In genomic region chr7:19820347-19821048, GRCm38 (mm10) we compare ENCODE assay signal across 22 mouse cellular contexts. TPM values are rescaled to one million over a fixed set of nuclear protein-coding genes. Genes with fewer than 3 reads are reported as not detected.
A peak's percentile ranks its signal among the peaks of the same experiment; 100 is the strongest.
DNase-seq lines count a peak whose midpoint lies in the region; ATAC-seq and TF ChIP-seq lines count a peak whose summit lies in the region.
"Had no signal": no experiment of that assay in that cellular context is flagged by ENCODE, and none has a peak within 500 bp of the region (broad histone marks: within the 10 kb centered on the region; RNA-seq: fewer than 3 reads in every experiment).

No protein-coding gene starts in this region.

- no peak for ATAC-seq in intestine, postnatal 0 days
- no peak for ATAC-seq in intestine, embryonic 15.5 days
- no peak for ATAC-seq in activated CD4-positive, CD25-positive, alpha-beta regulatory T cell, adult 4 months
- ATAC-seq: forebrain, embryonic 13.5 days had no signal

- in situ Hi-C loops in CH12.LX (cut with MboI; ENCODE audit: low pct_ligation_motif_present, low pct_unique_long_range_greater_than_20kb, low sequenced_read_pairs), result no loop called here

- no peak overlapping the region for H3K4me3 ChIP-seq in intestine, postnatal 0 days (ENCODE audit: low read depth, low read length)
- H3K4me3 ChIP-seq in intestine, embryonic 15.5 days (replicated peaks), result no peak overlapping the region
- H3K4me3 ChIP-seq in CH12.LX (replicated peaks in 1 of 3; ENCODE audit: low read depth in 2 of 3, low read length in 2 of 3, poor library complexity in 1 of 3), result peak overlapping the region in 2 of 3 experiments; percentile 16 to 21
- H3K4me3 ChIP-seq: forebrain, embryonic 13.5 days; hindbrain, embryonic 10.5 days; limb, embryonic 12.5 days; midbrain, embryonic 12.5 days had no signal

- TF ChIP-seq EP300 in CH12.LX (IDR thresholded peaks at IDR 0.05; ENCODE audit: low read length), result no peak

- no peaks in the 10 kb centered on the region for H3K9me3 ChIP-seq in intestine, postnatal 0 days (ENCODE audit: control insufficient read depth)
- no peaks in the 10 kb centered on the region for H3K9me3 ChIP-seq in intestine, embryonic 15.5 days
- H3K9me3 ChIP-seq in CH12.LX (replicated peaks; ENCODE audit: low read length), result peaks cover 5% of the 10 kb centered on the region
- H3K9me3 ChIP-seq: forebrain, embryonic 13.5 days; heart, embryonic 15.5 days had no signal

- H3K36me3 ChIP-seq in intestine, postnatal 0 days (ENCODE audit: control insufficient read depth, insufficient read depth), result no peaks in the 10 kb centered on the region; the same call in 1 of the 2 replicates
- H3K36me3 ChIP-seq in intestine, embryonic 15.5 days, result no peaks in the 10 kb centered on the region
- H3K36me3 ChIP-seq in CH12.LX (replicated peaks in 1 of 2; ENCODE audit: control insufficient read depth in 1 of 2, insufficient read depth in 1 of 2, low read length in 1 of 2), result peaks cover 16 to 31% of the 10 kb centered on the region in 2 experiments
- H3K36me3 ChIP-seq: heart, embryonic 15.5 days; hindbrain, embryonic 10.5 days; limb, embryonic 12.5 days; midbrain, embryonic 12.5 days had no signal

- DNase-seq in 416B (ENCODE audit: low read depth) (peak; percentile 69), CH12.LX (ENCODE audit: extremely low read depth) (peak; percentile 54)
- peak; percentile 82 for DNase-seq in induced T-regulatory cell, adult 2 months (ENCODE audit: low read depth)
- no peak for DNase-seq in kidney, postnatal 25 days
- DNase-seq: cerebellum, adult 11-12 months; cerebellum, postnatal 36 days; lung, postnatal 36 days; thymus, adult 18-20 months had no signal

- no peaks in the 10 kb centered on the region for H3K27me3 ChIP-seq in intestine, postnatal 0 days (replicated peaks; ENCODE audit: control insufficient read depth, insufficient read depth, low read length)
- 0 out of 2 replicates have a peak, but pooled peaks cover 3% of the 10 kb centered on the region for H3K27me3 ChIP-seq in intestine, embryonic 15.5 days (replicated peaks)
- no peaks in the 10 kb centered on the region for H3K27me3 ChIP-seq in CH12.LX (replicated peaks)

- peaks cover 34% of the 10 kb centered on the region for H3K79me2 ChIP-seq in CH12.LX (replicated peaks; ENCODE audit: control insufficient read depth, extremely low read depth, insufficient read depth, poor library complexity, severe bottlenecking)

- peak; percentile 5 for TF ChIP-seq RAD21 in CH12.LX (IDR thresholded peaks at IDR 0.05; ENCODE audit: low read depth, low read length)

- H3K9ac ChIP-seq in intestine, postnatal 0 days (ENCODE audit: low read depth, low read length), result no peak overlapping the region
- no peak overlapping the region for H3K9ac ChIP-seq in intestine, embryonic 15.5 days
- no peak overlapping the region for H3K9ac ChIP-seq in CH12.LX (ENCODE audit: insufficient read depth, low read depth)
- H3K9ac ChIP-seq: forebrain, embryonic 13.5 days; heart, embryonic 15.5 days; limb, embryonic 12.5 days; midbrain, embryonic 12.5 days had no signal

- H3K4me1 ChIP-seq in intestine, postnatal 0 days (replicated peaks; ENCODE audit: control insufficient read depth, insufficient read depth, low read length), result peaks cover 12% of the 10 kb centered on the region; the same call in 1 of the 2 replicates
- H3K4me1 ChIP-seq in intestine, embryonic 15.5 days (replicated peaks), result peaks cover 63% of the 10 kb centered on the region
- H3K4me1 ChIP-seq in CH12.LX (ENCODE audit: control insufficient read depth in 1 of 2, insufficient read depth in 2 of 2), result peaks cover 32 to 58% of the 10 kb centered on the region in 2 experiments

- 74% methylated on average over 3 of the region's 3 CpGs for WGBS in intestine, postnatal 0 days
- 72% methylated on average over 3 of the region's 3 CpGs for WGBS in intestine, embryonic 15.5 days

- H3K27ac ChIP-seq in intestine, postnatal 0 days (ENCODE audit: low read depth, low read length), result no peak overlapping the region
- no peak overlapping the region for H3K27ac ChIP-seq in intestine, embryonic 15.5 days
- no peak overlapping the region for H3K27ac ChIP-seq in CH12.LX (ENCODE audit: insufficient read depth, low read depth)
- H3K27ac ChIP-seq: forebrain, embryonic 13.5 days; heart, embryonic 15.5 days; hindbrain, embryonic 10.5 days; limb, embryonic 12.5 days; midbrain, embryonic 12.5 days had no signal

- TF ChIP-seq POLR2A in CH12.LX (IDR thresholded peaks at IDR 0.05; ENCODE audit: low read depth, low read length), result no peak

- dilution Hi-C loops in CH12.LX (cut with MboI; ENCODE audit: extremely low pct_ligation_motif_present, extremely low pct_unique_long_range_greater_than_20kb, low sequenced_read_pairs), result no loop called here

- peak; percentile 45 for TF ChIP-seq CTCF in intestine, postnatal 0 days (IDR thresholded peaks at IDR 0.05; ENCODE audit: low read depth)
- peak; percentile 10 to 53; a peak in 2 of 4 replicates for TF ChIP-seq CTCF in CH12.LX (conservative IDR thresholded peaks at IDR 0.05 in 1 of 2, IDR thresholded peaks at IDR 0.05 in 1 of 2; ENCODE audit: low read depth in 2 of 2, low read length in 2 of 2)

- peak overlapping the region; percentile 98; the same call in 1 of the 2 replicates for H3K4me2 ChIP-seq in intestine, postnatal 0 days (replicated peaks; ENCODE audit: low read depth)
- no peak overlapping the region for H3K4me2 ChIP-seq in intestine, embryonic 15.5 days (replicated peaks)
- peak overlapping the region; percentile 77 for H3K4me2 ChIP-seq in CH12.LX (ENCODE audit: insufficient read depth, low read depth, poor library complexity, severe bottlenecking)
- H3K4me2 ChIP-seq: forebrain, embryonic 13.5 days; heart, embryonic 15.5 days; limb, embryonic 12.5 days; midbrain, embryonic 12.5 days had no signal

TF ChIP-seq in CH12.LX, 34 proteins besides CTCF, POLR2A, EP300 and RAD21:
- TF ChIP-seq E2F4 (IDR thresholded peaks at IDR 0.05; ENCODE audit: insufficient replicate concordance, low read depth, low read length) (no peak), UBTF (IDR thresholded peaks at IDR 0.05; ENCODE audit: low read depth, low read length) (no peak), IRF4 (IDR thresholded peaks at IDR 0.05; ENCODE audit: low read depth, low read length) (no peak), NRF1 (IDR thresholded peaks at IDR 0.05; ENCODE audit: low read depth, low read length) (no peak), ZNF384 (IDR thresholded peaks at IDR 0.05; ENCODE audit: low read depth, low read length) (no peak), ZKSCAN1 (IDR thresholded peaks at IDR 0.05; ENCODE audit: borderline replicate concordance, low read depth, low read length) (no peak), JUN (IDR thresholded peaks at IDR 0.05; ENCODE audit: insufficient read depth, low read depth, low read length) (no peak), ZMIZ1 (IDR thresholded peaks at IDR 0.05; ENCODE audit: low read depth, low read length) (no peak), MEF2A (IDR thresholded peaks at IDR 0.05; ENCODE audit: borderline replicate concordance, low read depth, low read length) (no peak), USF2 (conservative IDR thresholded peaks at IDR 0.05; ENCODE audit: low read depth, low read length) (no peak)
TF ChIP-seq in CH12.LX: peak in this region for 0.

RNA-seq across cellular contexts. Expression of gene Bcl3, which starts 2.1 kb away (rescaled TPM):
- 19.0 and 23.7 TPM in 2 replicates for polyA plus RNA-seq in intestine, postnatal 0 days (2015; fragmentation: Nextera tagmentation; extraction: Ambion mirVana)
- 13.3 and 13.9 TPM in 2 replicates for polyA plus RNA-seq in intestine, embryonic 15.5 days (2015; fragmentation: Nextera tagmentation; extraction: Ambion mirVana)
- total RNA-seq in CH12.LX (2012; rRNA removed) (15.8 and 18.8 TPM in 2 replicates), CH12.LX (2014; rRNA removed) (3.2 and 3.8 TPM in 2 replicates)
- polyA plus RNA-seq in CH12.LX (2012; ENCODE audit: insufficient read length, low read depth), result 17.9 and 25.2 TPM in 2 replicates
- polyA plus RNA-seq in activated CD4-positive, CD25-positive, alpha-beta regulatory T cell, adult 4 months (2017; shearing (Covaris generic)), result 10 to 100 TPM; 15.9 to 19.5 TPM

RNA-seq across cellular contexts. Expression of gene Cblc, which starts 23.9 kb away (rescaled TPM):
- polyA plus RNA-seq in intestine, postnatal 0 days (2015; fragmentation: Nextera tagmentation; extraction: Ambion mirVana), result 54.8 and 56.5 TPM in 2 replicates
- 24.5 and 26.4 TPM in 2 replicates for polyA plus RNA-seq in intestine, embryonic 15.5 days (2015; fragmentation: Nextera tagmentation; extraction: Ambion mirVana)
- total RNA-seq in CH12.LX (2012; rRNA removed) (30.8 and 38.9 TPM in 2 replicates), CH12.LX (2014; rRNA removed) (6.4 and 7.2 TPM in 2 replicates)
- 12.7 and 13.4 TPM in 2 replicates for polyA plus RNA-seq in CH12.LX (2012; ENCODE audit: insufficient read length, low read depth)
- polyA plus RNA-seq in activated CD4-positive, CD25-positive, alpha-beta regulatory T cell, adult 4 months (2017; shearing (Covaris generic)), result not detected
- total RNA-seq: granulocyte monocyte progenitor cell, adult 5-6 weeks; left cerebral cortex, adult 8-10 months had no signal
- polyA plus RNA-seq: forebrain, embryonic 13.5 days had no signal

RNA-seq across cellular contexts. Expression of gene Gm19345, which starts 31.3 kb away (rescaled TPM):
- 0.16 and 0.39 TPM in 2 replicates for polyA plus RNA-seq in intestine, postnatal 0 days (2015; fragmentation: Nextera tagmentation; extraction: Ambion mirVana)
- polyA plus RNA-seq in intestine, embryonic 15.5 days (2015; fragmentation: Nextera tagmentation; extraction: Ambion mirVana), result 0.14 and 0.16 TPM in 2 replicates
- total RNA-seq in CH12.LX (2012; rRNA removed) (0.59 TPM in 1 of 2 replicates, not detected in the other), CH12.LX (2014; rRNA removed) (not detected in 2 replicates)
- 4.1 and 4.3 TPM in 2 replicates for polyA plus RNA-seq in CH12.LX (2012; ENCODE audit: insufficient read length, low read depth)
- polyA plus RNA-seq in activated CD4-positive, CD25-positive, alpha-beta regulatory T cell, adult 4 months (2017; shearing (Covaris generic)), result not detected
- total RNA-seq: adrenal gland, adult 18-20 months; granulocyte monocyte progenitor cell, adult 5-6 weeks had no signal
- polyA plus RNA-seq: heart, embryonic 15.5 days; kidney, embryonic 14.5 days had no signal

RNA-seq across cellular contexts. Expression of gene Ceacam16, which starts 40.6 kb away (rescaled TPM):
- polyA plus RNA-seq in intestine, postnatal 0 days (2015; fragmentation: Nextera tagmentation; extraction: Ambion mirVana), result not detected in 2 replicates
- not detected in 2 replicates for polyA plus RNA-seq in intestine, embryonic 15.5 days (2015; fragmentation: Nextera tagmentation; extraction: Ambion mirVana)
- total RNA-seq in CH12.LX (2012; rRNA removed), result 2.5 and 3.2 TPM in 2 replicates
- 0.88 and 1.1 TPM in 2 replicates for total RNA-seq in CH12.LX (2014; rRNA removed)
- polyA plus RNA-seq in CH12.LX (2012; ENCODE audit: insufficient read length, low read depth), result 6.8 and 7.7 TPM in 2 replicates
- polyA plus RNA-seq in activated CD4-positive, CD25-positive, alpha-beta regulatory T cell, adult 4 months (2017; shearing (Covaris generic)), result under 1 TPM in 1 of 2 experiments, not detected in 1; 0.40 TPM
- total RNA-seq: adrenal gland, adult 18-20 months; granulocyte monocyte progenitor cell, adult 5-6 weeks; left cerebral cortex, adult 8-10 months had no signal
- polyA plus RNA-seq: brain, embryonic 14.5 days; forebrain, embryonic 13.5 days; heart, embryonic 15.5 days; hindbrain, embryonic 10.5 days; kidney, embryonic 14.5 days; limb, embryonic 12.5 days; liver, embryonic 16.5 days had no signal

RNA-seq across cellular contexts. Expression of gene Bcam, which starts 49.7 kb away (rescaled TPM):
- polyA plus RNA-seq in intestine, postnatal 0 days (2015; fragmentation: Nextera tagmentation; extraction: Ambion mirVana), result 36.2 and 38.0 TPM in 2 replicates
- polyA plus RNA-seq in intestine, embryonic 15.5 days (2015; fragmentation: Nextera tagmentation; extraction: Ambion mirVana), result 76.9 and 79.4 TPM in 2 replicates
- total RNA-seq in CH12.LX (2012; rRNA removed), result 8.2 and 10.9 TPM in 2 replicates
- total RNA-seq in CH12.LX (2014; rRNA removed), result 2.4 and 3.0 TPM in 2 replicates
- 4.8 and 5.3 TPM in 2 replicates for polyA plus RNA-seq in CH12.LX (2012; ENCODE audit: insufficient read length, low read depth)
- polyA plus RNA-seq in activated CD4-positive, CD25-positive, alpha-beta regulatory T cell, adult 4 months (2017; shearing (Covaris generic)), result 1 to 10 TPM; 1.4 to 1.6 TPM
- total RNA-seq: granulocyte monocyte progenitor cell, adult 5-6 weeks had no signal

Comparison
In these comparisons a context has a peak if more than half of its experiments do, and no peak if none do; other contexts are left out.
1. H3K4me3 ChIP-seq: peak in CH12.LX (2 of 3); none in intestine, postnatal 0 days (single experiment) and intestine, embryonic 15.5 days (single experiment).
2. DNase-seq: peak in 416B (single experiment), CH12.LX (single experiment) and induced T-regulatory cell, adult 2 months (single experiment); none in kidney, postnatal 25 days (0 of 2).
3. RNA of gene Cblc, which starts 23.9 kb away (polyA plus RNA-seq): 54.8 to 56.5 TPM in intestine, postnatal 0 days, 24.5 to 26.4 TPM in intestine, embryonic 15.5 days and 12.7 to 13.4 TPM in CH12.LX; not detected in activated CD4-positive, CD25-positive, alpha-beta regulatory T cell, adult 4 months; every median in the first group is over 10 times any median in the second.